Mouse (Mus musculus): Measurements from ENCODE around the gene Ddx3x.

DNA sequence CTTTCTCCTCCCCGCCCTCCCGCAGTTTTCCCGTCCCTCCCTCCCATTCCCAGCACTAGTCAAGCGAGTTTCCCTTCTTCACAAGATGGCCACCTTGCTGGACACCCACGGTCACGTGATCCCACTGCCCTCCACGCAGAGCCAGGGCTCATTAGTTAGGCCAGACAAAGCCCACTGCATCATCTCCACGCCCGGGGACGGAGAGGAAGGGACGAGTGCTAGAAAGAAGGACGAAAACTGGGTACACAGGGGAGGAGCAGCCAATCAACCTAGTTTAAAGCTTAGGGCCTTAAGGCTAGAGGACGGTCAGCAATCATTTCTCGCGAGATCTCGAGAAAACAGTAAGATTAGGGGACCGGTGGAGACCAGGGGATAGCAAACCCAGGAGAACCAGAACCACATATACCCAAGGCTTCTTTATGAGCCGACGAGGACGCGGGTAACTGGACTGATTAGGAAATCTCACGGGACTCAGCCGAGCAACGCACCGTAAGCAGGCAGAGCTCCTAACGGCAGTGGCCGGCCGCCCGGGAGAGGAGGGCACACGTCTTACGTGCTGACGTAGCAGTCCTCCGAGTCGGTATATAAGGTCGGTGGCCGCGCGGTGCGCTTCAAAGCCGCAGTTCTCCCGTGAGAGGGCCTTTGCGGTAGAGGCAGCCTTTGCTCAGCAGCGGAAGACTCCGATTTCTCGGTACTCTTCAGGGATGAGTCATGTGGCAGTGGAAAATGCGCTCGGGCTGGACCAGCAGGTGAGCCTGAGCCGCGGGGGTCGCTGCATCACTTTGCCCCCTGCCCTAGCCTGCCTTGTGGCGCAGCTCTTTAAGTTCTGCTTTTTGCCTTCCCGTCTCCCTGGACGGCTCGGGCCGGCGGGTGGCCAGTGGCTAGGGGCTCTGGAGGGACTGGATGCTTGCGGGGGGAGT, at the start of gene Ddx3x:
- TF ChIP-seq POLR2A (IDR thresholded peaks at IDR 0.05; ENCODE audit: borderline replicate concordance, control insufficient read depth, low read depth, low read length), result peak; percentile 99
- TF ChIP-seq CTCF (IDR thresholded peaks at IDR 0.05; ENCODE audit: control insufficient read depth, insufficient read depth, low read length), result 0 out of 2 replicates have a peak, but pooled peaks have one; percentile 5
